Mouse (Mus musculus) E14TG2a.4 (cell line): Measurements from ENCODE around the gene Gm20388.

Source experiments
- H3K27me3 ChIP-seq: 2 replicates; pipeline ENCODE4 v1.6.1; 2014; ENCODE audit warnings: low read length, control low read depth; ENCODE audit not compliant: insufficient read depth
- H3K36me3 ChIP-seq: 2 replicates; pipeline ENCODE4 v1.6.1; 2014; ENCODE audit warnings: low read length, control low read depth; ENCODE audit not compliant: insufficient read depth
- H3K4me1 ChIP-seq: replicated peaks from 2 replicates; pipeline ENCODE4 v1.6.1; 2014; ENCODE audit warnings: low read depth, low read length, control low read depth
- H3K4me3 ChIP-seq: replicated peaks from 2 replicates; pipeline ENCODE4 v1.5.1; 2014; ENCODE audit warnings: mild to moderate bottlenecking, low read length
- H3K9me3 ChIP-seq: 2 replicates; pipeline ENCODE4 v1.6.1; 2014; ENCODE audit warnings: low read length, control low read depth
- CTCF ChIP-seq: conservative IDR thresholded peaks from 2 replicates; pipeline ENCODE4 v1.5.1; 2014; ENCODE audit warnings: low read length
- NANOG ChIP-seq: IDR thresholded peaks from 2 replicates; pipeline ENCODE4 v1.6.1; 2014; ENCODE audit warnings: borderline replicate concordance, low read length, mixed read lengths
- POU5F1 ChIP-seq: IDR thresholded peaks from 2 replicates; pipeline ENCODE4 v1.6.1; 2014; ENCODE audit warnings: low read length, borderline replicate concordance

Gm20388 gene

GRCm38 (mm10) chr8:121532381-121532780, 1621.7 kb downstream of the Gm20388 start:
- no peaks in the 10 kb centered on the region for H3K36me3 ChIP-seq
- H3K4me1 ChIP-seq: peaks cover 10% of the 10 kb centered on the region
- no peak overlapping the region for H3K4me3 ChIP-seq
- no peaks in the 10 kb centered on the region for H3K9me3 ChIP-seq
- TF ChIP-seq CTCF (peak; percentile 75), POU5F1 (no peak), NANOG (no peak)
- H3K27me3 ChIP-seq: peaks cover 15% of the 10 kb centered on the region; the same call in 1 of the 2 replicates

GRCm38 (mm10) chr8:121541862-121542261, 1631.2 kb downstream of the Gm20388 start:
- no peak for TF ChIP-seq CTCF
- Histone ChIP-seq H3K9me3 (no peaks in the 10 kb centered on the region), H3K4me1 (peaks cover 14% of the 10 kb centered on the region), H3K27me3 (0 out of 2 replicates have a peak, but pooled peaks cover 9% of the 10 kb centered on the region), H3K36me3 (peaks cover 7% of the 10 kb centered on the region; the same call in 1 of the 2 replicates), H3K4me3 (peak overlapping the region; percentile 84)

- H3K4me3 ChIP-seq: peak overlapping the region; percentile 84
- no peaks in the 10 kb centered on the region for H3K9me3 ChIP-seq
- no peak for TF ChIP-seq NANOG
- TF ChIP-seq POU5F1: no peak
- TF ChIP-seq CTCF: no peak
- peaks cover 15% of the 10 kb centered on the region for H3K4me1 ChIP-seq
- H3K36me3 ChIP-seq: peaks cover 7% of the 10 kb centered on the region; the same call in 1 of the 2 replicates
- 0 out of 2 replicates have a peak, but pooled peaks cover 9% of the 10 kb centered on the region for H3K27me3 ChIP-seq
Measured at GRCm38 (mm10) chr8:121542901-121543300, 1632.3 kb downstream of the Gm20388 start.

GRCm38 (mm10) chr8:121544276-121544785, 1633.7 kb downstream of the Gm20388 start, which contains the start of gene 1700018B08Rik:
Gene 1700018B08Rik, minus strand, starts transcription at chr8:121544320.
- H3K9me3 ChIP-seq: no peaks in the 10 kb centered on the region
- 0 out of 2 replicates have a peak, but pooled peaks cover 9% of the 10 kb centered on the region for H3K27me3 ChIP-seq
- TF ChIP-seq CTCF (no peak), NANOG (no peak)
- H3K4me3 ChIP-seq: no peak within 1 kb of the TSS
- peaks cover 15% of the 10 kb centered on the region for H3K4me1 ChIP-seq
- H3K36me3 ChIP-seq: peaks cover 11% of the 10 kb centered on the region

GRCm38 (mm10) chr8:121544936-121545335, 1634.3 kb downstream of the Gm20388 start:
- TF ChIP-seq CTCF (no peak), NANOG (no peak), POU5F1 (no peak)
- Histone ChIP-seq H3K27me3 (0 out of 2 replicates have a peak, but pooled peaks cover 7% of the 10 kb centered on the region), H3K4me3 (no peak overlapping the region), H3K36me3 (peaks cover 17% of the 10 kb centered on the region), H3K4me1 (peaks cover 16% of the 10 kb centered on the region), H3K9me3 (no peaks in the 10 kb centered on the region)

GRCm38 (mm10) chr8:121547132-121547531, 1636.5 kb downstream of the Gm20388 start:
- TF ChIP-seq POU5F1 (no peak), CTCF (peak; percentile 77), NANOG (no peak)
- no peaks in the 10 kb centered on the region for H3K9me3 ChIP-seq
- H3K27me3 ChIP-seq: no peaks in the 10 kb centered on the region
- peaks cover 36% of the 10 kb centered on the region for H3K4me1 ChIP-seq
- H3K36me3 ChIP-seq: peaks cover 33% of the 10 kb centered on the region
- no peak overlapping the region for H3K4me3 ChIP-seq

- Histone ChIP-seq H3K36me3 (peaks cover 52% of the 10 kb centered on the region), H3K27me3 (no peaks in the 10 kb centered on the region), H3K9me3 (no peaks in the 10 kb centered on the region), H3K4me1 (peaks cover 52% of the 10 kb centered on the region), H3K4me3 (no peak overlapping the region)
- TF ChIP-seq CTCF (no peak), NANOG (no peak), POU5F1 (no peak)
Measured at GRCm38 (mm10) chr8:121550056-121550455, 1639.4 kb downstream of the Gm20388 start.

GRCm38 (mm10) chr8:121551065-121551985, 1640.7 kb downstream of the Gm20388 start:
- Histone ChIP-seq H3K4me1 (peaks cover 61% of the 10 kb centered on the region), H3K9me3 (no peaks in the 10 kb centered on the region), H3K36me3 (peaks cover 63% of the 10 kb centered on the region), H3K27me3 (no peaks in the 10 kb centered on the region), H3K4me3 (peak overlapping the region; percentile 43)
- TF ChIP-seq CTCF: no peak
- TF ChIP-seq NANOG: no peak
- no peak for TF ChIP-seq POU5F1
